Mouse (Mus musculus): ENCODE results near the gene Top1. TPM values are rescaled to one million over a fixed set of nuclear protein-coding genes. Genes with fewer than 3 reads are reported as not detected.

Top1 gene
- polyA plus RNA-seq, 1 experiment, result 174 TPM

DNA sequence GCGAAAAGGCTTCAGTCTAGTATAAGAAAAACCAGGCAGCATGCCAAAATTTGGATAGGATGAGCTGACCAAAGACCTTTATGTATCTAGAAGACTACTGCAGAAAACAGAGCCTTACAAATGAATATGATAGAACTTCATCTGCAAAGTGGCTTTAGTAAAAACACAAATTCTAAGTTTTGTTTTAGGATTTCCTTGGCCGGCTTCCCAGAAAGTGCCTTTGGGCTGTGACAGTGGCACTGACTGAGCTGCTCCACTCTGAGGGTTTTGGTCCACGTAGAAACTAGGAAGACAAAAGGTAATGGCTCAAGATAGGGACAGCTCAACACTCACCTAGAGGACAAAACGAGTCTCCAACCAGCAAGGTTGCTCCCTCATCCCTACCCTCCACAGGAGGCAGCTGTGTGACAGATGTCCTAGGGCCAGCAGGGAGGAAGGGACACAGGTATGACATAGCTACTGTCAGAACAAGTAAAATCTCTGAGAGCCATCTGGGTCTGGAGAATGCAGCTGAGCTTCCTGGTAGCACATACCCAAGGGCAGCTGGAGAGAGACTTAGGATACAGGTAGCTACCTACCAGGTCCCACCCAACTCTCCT, 122.5 kb downstream of the Top1 start:
- Histone ChIP-seq H3K9me3 (replicated peaks; ENCODE audit: control insufficient read depth, insufficient read depth, low read length, poor library complexity, severe bottlenecking) (no peaks in the 10 kb centered on the region), H3K9ac (ENCODE audit: low read depth, poor library complexity, severe bottlenecking) (no peak overlapping the region), H3K36me3 (ENCODE audit: control insufficient read depth, insufficient read depth, low read length, poor library complexity, severe bottlenecking) (no peaks in the 10 kb centered on the region), H3K4me1 (ENCODE audit: control insufficient read depth, insufficient read depth, low read length) (no peaks in the 10 kb centered on the region), H3K27ac (ENCODE audit: insufficient read depth, low read length) (no peak overlapping the region), H3K27me3 (ENCODE audit: control insufficient read depth, insufficient read depth, low read length, poor library complexity, severe bottlenecking) (no peaks in the 10 kb centered on the region), H3K4me3 (ENCODE audit: low read depth, low read length) (no peak overlapping the region)
- TF ChIP-seq CTCF (IDR thresholded peaks at IDR 0.05; ENCODE audit: low read depth, low read length) (no peak), EP300 (IDR thresholded peaks at IDR 0.05; ENCODE audit: insufficient read depth, low read depth, low read length) (no peak), POLR2A (IDR thresholded peaks at IDR 0.05; ENCODE audit: insufficient read depth, low read length) (no peak)

DNA sequence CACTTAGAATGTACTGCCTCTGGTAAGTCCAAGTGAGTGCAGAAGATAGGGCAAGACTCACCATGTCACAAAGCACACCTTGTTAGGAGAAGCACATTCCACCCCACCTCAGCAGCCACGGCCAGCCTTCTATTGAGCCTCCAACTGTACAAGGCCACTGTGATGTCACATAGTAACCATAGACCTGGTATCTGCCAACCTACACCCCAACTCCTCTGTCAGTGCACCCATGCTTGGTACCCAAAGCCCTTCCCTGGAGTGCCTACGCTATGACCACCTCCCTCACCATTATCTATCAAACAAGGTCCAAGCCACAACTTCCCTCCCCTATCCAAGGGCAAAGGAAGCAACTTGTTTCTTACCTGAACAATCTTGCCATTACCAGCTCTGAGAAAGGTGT, 123.3 kb downstream of the Top1 start:
- no peaks in the 10 kb centered on the region for H3K27me3 ChIP-seq (ENCODE audit: control insufficient read depth, insufficient read depth, low read length, poor library complexity, severe bottlenecking)
- no peaks in the 10 kb centered on the region for H3K36me3 ChIP-seq (ENCODE audit: control insufficient read depth, insufficient read depth, low read length, poor library complexity, severe bottlenecking)
- H3K4me1 ChIP-seq (ENCODE audit: control insufficient read depth, insufficient read depth, low read length), result no peaks in the 10 kb centered on the region
- no peak overlapping the region for H3K4me3 ChIP-seq (ENCODE audit: low read depth, low read length)
- no peaks in the 10 kb centered on the region for H3K9me3 ChIP-seq (replicated peaks; ENCODE audit: control insufficient read depth, insufficient read depth, low read length, poor library complexity, severe bottlenecking)
- H3K9ac ChIP-seq (ENCODE audit: low read depth, poor library complexity, severe bottlenecking), result no peak overlapping the region
- no peak for TF ChIP-seq POLR2A (IDR thresholded peaks at IDR 0.05; ENCODE audit: insufficient read depth, low read length)
- no peak for TF ChIP-seq CTCF (IDR thresholded peaks at IDR 0.05; ENCODE audit: low read depth, low read length)
- H3K27ac ChIP-seq (ENCODE audit: insufficient read depth, low read length), result no peak overlapping the region

DNA sequence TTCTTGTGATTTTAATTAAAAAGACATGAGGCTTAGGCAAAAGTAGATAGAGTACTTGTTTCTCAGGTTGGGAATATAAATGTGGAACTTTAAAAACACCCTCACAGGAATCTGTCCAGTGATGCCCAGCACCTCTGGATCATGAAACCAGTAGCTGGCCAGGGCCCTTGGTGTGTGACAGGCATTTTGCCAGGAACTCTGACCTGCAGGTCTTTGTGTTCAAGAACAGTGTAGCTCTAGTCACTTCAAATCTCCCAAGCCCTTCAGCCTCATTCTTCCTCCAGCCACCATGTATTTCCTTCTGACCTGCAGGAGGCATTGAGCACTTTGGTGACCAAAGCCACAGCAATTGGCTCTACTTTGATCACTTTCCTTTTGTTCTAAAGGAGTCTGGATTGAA, 124.7 kb downstream of the Top1 start:
- H3K4me1 ChIP-seq (ENCODE audit: control insufficient read depth, insufficient read depth, low read length), result no peaks in the 10 kb centered on the region
- no peak overlapping the region for H3K27ac ChIP-seq (ENCODE audit: insufficient read depth, low read length)
- H3K36me3 ChIP-seq (ENCODE audit: control insufficient read depth, insufficient read depth, low read length, poor library complexity, severe bottlenecking), result no peaks in the 10 kb centered on the region
- H3K4me3 ChIP-seq (ENCODE audit: low read depth, low read length), result no peak overlapping the region
- no peak overlapping the region for H3K9ac ChIP-seq (ENCODE audit: low read depth, poor library complexity, severe bottlenecking)
- no peaks in the 10 kb centered on the region for H3K27me3 ChIP-seq (ENCODE audit: control insufficient read depth, insufficient read depth, low read length, poor library complexity, severe bottlenecking)
- no peaks in the 10 kb centered on the region for H3K9me3 ChIP-seq (replicated peaks; ENCODE audit: control insufficient read depth, insufficient read depth, low read length, poor library complexity, severe bottlenecking)
- no peak for TF ChIP-seq POLR2A (IDR thresholded peaks at IDR 0.05; ENCODE audit: insufficient read depth, low read length)
- TF ChIP-seq EP300 (IDR thresholded peaks at IDR 0.05; ENCODE audit: insufficient read depth, low read depth, low read length), result no peak
- no peak for TF ChIP-seq CTCF (IDR thresholded peaks at IDR 0.05; ENCODE audit: low read depth, low read length)

DNA sequence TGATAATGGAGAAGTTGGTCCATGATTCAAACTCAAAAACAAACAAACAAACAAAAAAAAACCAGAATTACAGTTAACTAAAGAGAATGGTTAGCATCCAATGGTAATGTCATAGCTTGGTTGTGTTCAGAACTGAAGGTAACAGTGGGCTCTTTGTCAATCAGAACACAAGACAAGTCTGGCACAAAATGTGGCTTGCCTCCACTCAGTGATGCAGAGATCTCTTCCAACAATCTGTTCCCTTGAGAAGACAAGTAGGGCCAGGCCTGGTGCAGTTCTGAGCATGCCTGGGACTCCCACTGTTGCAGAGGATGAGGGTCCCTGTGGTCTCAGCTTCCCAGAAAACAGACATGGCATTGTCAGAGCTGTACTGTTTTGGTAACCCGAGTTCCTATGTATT, 125.2 kb downstream of the Top1 start:
- Histone ChIP-seq H3K27ac (ENCODE audit: insufficient read depth, low read length) (no peak overlapping the region), H3K36me3 (ENCODE audit: control insufficient read depth, insufficient read depth, low read length, poor library complexity, severe bottlenecking) (no peaks in the 10 kb centered on the region), H3K27me3 (ENCODE audit: control insufficient read depth, insufficient read depth, low read length, poor library complexity, severe bottlenecking) (no peaks in the 10 kb centered on the region), H3K9ac (ENCODE audit: low read depth, poor library complexity, severe bottlenecking) (no peak overlapping the region), H3K4me3 (ENCODE audit: low read depth, low read length) (no peak overlapping the region), H3K4me1 (ENCODE audit: control insufficient read depth, insufficient read depth, low read length) (no peaks in the 10 kb centered on the region), H3K9me3 (replicated peaks; ENCODE audit: control insufficient read depth, insufficient read depth, low read length, poor library complexity, severe bottlenecking) (no peaks in the 10 kb centered on the region)
- TF ChIP-seq EP300 (IDR thresholded peaks at IDR 0.05; ENCODE audit: insufficient read depth, low read depth, low read length) (no peak), CTCF (IDR thresholded peaks at IDR 0.05; ENCODE audit: low read depth, low read length) (no peak), POLR2A (IDR thresholded peaks at IDR 0.05; ENCODE audit: insufficient read depth, low read length) (no peak)

DNA sequence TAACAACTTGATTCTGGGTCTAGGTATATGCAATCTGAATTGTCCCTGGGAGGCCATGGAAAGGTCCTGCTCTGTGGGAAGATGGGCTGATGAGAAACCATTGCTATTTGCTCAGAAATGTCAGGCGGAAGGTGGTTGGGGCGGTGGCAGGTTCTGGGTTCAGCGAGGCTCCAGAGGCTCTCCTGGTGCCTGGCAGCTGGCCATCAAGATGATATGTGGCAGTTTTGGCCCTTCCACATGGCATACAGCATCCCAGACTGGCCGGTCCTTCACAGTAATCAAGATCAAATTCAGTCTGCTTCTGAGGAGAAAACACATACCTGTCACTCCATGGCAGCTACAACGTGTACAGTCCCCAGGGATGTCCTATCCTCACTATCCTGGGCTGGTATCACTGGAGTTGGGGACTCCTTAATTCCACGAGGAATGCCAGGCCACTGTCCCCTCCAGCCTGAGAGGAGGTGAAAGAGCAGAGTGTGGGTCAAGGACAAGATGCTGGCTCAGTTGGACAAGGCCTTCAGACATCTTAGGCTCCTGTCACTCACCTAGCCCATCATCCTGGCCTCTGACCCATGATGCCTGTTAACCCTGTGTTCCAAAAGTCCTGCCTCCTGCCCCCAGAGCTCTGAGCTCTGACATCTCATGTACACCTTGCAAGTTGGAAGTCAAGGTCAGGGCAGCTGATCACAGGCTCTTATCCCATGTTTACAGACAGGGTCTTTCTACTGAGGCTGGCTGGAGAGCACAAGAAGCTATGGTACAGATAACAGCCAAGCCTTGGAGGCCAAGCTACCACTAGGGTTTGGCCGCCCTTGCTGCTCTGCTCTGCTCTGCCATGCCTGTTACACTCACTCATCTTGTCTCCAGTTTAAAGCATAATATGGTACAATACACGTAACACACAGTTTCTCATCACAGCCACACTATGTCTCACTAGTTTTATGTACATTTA, 125.9 kb downstream of the Top1 start:
- no peaks in the 10 kb centered on the region for H3K27me3 ChIP-seq (ENCODE audit: control insufficient read depth, insufficient read depth, low read length, poor library complexity, severe bottlenecking)
- no peak overlapping the region for H3K9ac ChIP-seq (ENCODE audit: low read depth, poor library complexity, severe bottlenecking)
- no peaks in the 10 kb centered on the region for H3K36me3 ChIP-seq (ENCODE audit: control insufficient read depth, insufficient read depth, low read length, poor library complexity, severe bottlenecking)
- H3K9me3 ChIP-seq (replicated peaks; ENCODE audit: control insufficient read depth, insufficient read depth, low read length, poor library complexity, severe bottlenecking), result no peaks in the 10 kb centered on the region
- TF ChIP-seq POLR2A (IDR thresholded peaks at IDR 0.05; ENCODE audit: insufficient read depth, low read length), result no peak
- H3K4me1 ChIP-seq (ENCODE audit: control insufficient read depth, insufficient read depth, low read length), result no peaks in the 10 kb centered on the region
- no peak overlapping the region for H3K27ac ChIP-seq (ENCODE audit: insufficient read depth, low read length)
- no peak overlapping the region for H3K4me3 ChIP-seq (ENCODE audit: low read depth, low read length)

Other genes with a start within 250 kb of the Top1 start
- 76.8 and 82.1 TPM in 2 replicates for gene Plcg1, start 85.4 kb downstream of the Top1 start, polyA plus RNA-seq (2011; ENCODE audit: insufficient read depth, insufficient read length, low read depth, missing spikeins)
- 0.82 and 1.1 TPM in 2 replicates for gene Zhx3, start 227.1 kb downstream of the Top1 start, polyA plus RNA-seq (2011; ENCODE audit: insufficient read depth, insufficient read length, low read depth, missing spikeins)
- 5.6 and 7.0 TPM in 2 replicates for gene Lpin3, start 234.8 kb downstream of the Top1 start, polyA plus RNA-seq (2011; ENCODE audit: insufficient read depth, insufficient read length, low read depth, missing spikeins)

Data from ES-Bruce4 (cell line).